Mouse (Mus musculus): ENCODE measurements around the gene Dapk1. TPM values are rescaled to one million over a fixed set of nuclear protein-coding genes. Genes with fewer than 3 reads are reported as not detected.

The Dapk1 gene
- polyA plus RNA-seq, 1 experiment = 0.05 TPM

GRCm38 (mm10) chr13:60654017-60654565 lies 52.3 kb downstream of the Dapk1 start:
- H3K36me3 ChIP-seq (ENCODE audit: control insufficient read depth) = no peaks in the 10 kb centered on the region; the same call in 1 of the 2 replicates

GRCm38 (mm10) chr13:60655246-60655645 lies 53.5 kb downstream of the Dapk1 start:
- H3K9me3 ChIP-seq (ENCODE audit: control insufficient read depth, low read length) = peaks cover 2% of the 10 kb centered on the region; the same call in 1 of the 2 replicates
- TF ChIP-seq GATA1 (IDR thresholded peaks at IDR 0.05; ENCODE audit: low read length) = no peak
- no peak for TF ChIP-seq TAL1 (IDR thresholded peaks at IDR 0.05; ENCODE audit: low read length)
- H3K27me3 ChIP-seq (ENCODE audit: control insufficient read depth) = no peaks in the 10 kb centered on the region

More at GRCm38 (mm10) chr13:60654017-60654565, 52.3 kb downstream of the Dapk1 start:
- Histone ChIP-seq H3K9me3 (ENCODE audit: control insufficient read depth, low read length) (peaks cover 2% of the 10 kb centered on the region; the same call in 1 of the 2 replicates), H3K4me1 (ENCODE audit: control insufficient read depth) (peaks cover 10% of the 10 kb centered on the region), H3K4me3 (replicated peaks) (no peak overlapping the region), H3K27me3 (ENCODE audit: control insufficient read depth) (no peaks in the 10 kb centered on the region)
- TF ChIP-seq TAL1 (IDR thresholded peaks at IDR 0.05; ENCODE audit: low read length) = no peak
- no peak for TF ChIP-seq GATA1 (IDR thresholded peaks at IDR 0.05; ENCODE audit: low read length)

GRCm38 (mm10) chr13:60659600-60659999 lies 57.9 kb downstream of the Dapk1 start:
- Histone ChIP-seq H3K27me3 (ENCODE audit: control insufficient read depth) (no peaks in the 10 kb centered on the region), H3K4me3 (replicated peaks) (no peak overlapping the region), H3K36me3 (ENCODE audit: control insufficient read depth) (no peaks in the 10 kb centered on the region; the same call in 1 of the 2 replicates), H3K4me1 (ENCODE audit: control insufficient read depth) (peaks cover 9% of the 10 kb centered on the region), H3K9me3 (ENCODE audit: control insufficient read depth, low read length) (no peaks in the 10 kb centered on the region)
- TF ChIP-seq TAL1 (IDR thresholded peaks at IDR 0.05; ENCODE audit: low read length) (no peak), GATA1 (IDR thresholded peaks at IDR 0.05; ENCODE audit: low read length) (no peak)

More at GRCm38 (mm10) chr13:60655246-60655645, 53.5 kb downstream of the Dapk1 start:
- H3K36me3 ChIP-seq (ENCODE audit: control insufficient read depth) = no peaks in the 10 kb centered on the region; the same call in 1 of the 2 replicates
- no peak overlapping the region for H3K4me3 ChIP-seq (replicated peaks)
- H3K4me1 ChIP-seq (ENCODE audit: control insufficient read depth) = peaks cover 10% of the 10 kb centered on the region

GRCm38 (mm10) chr13:60660056-60660455 lies 58.3 kb downstream of the Dapk1 start:
- TF ChIP-seq TAL1 (IDR thresholded peaks at IDR 0.05; ENCODE audit: low read length) (no peak), GATA1 (IDR thresholded peaks at IDR 0.05; ENCODE audit: low read length) (no peak)
- Histone ChIP-seq H3K9me3 (ENCODE audit: control insufficient read depth, low read length) (no peaks in the 10 kb centered on the region), H3K4me1 (ENCODE audit: control insufficient read depth) (peaks cover 6% of the 10 kb centered on the region), H3K36me3 (ENCODE audit: control insufficient read depth) (no peaks in the 10 kb centered on the region; the same call in 1 of the 2 replicates), H3K4me3 (replicated peaks) (no peak overlapping the region), H3K27me3 (ENCODE audit: control insufficient read depth) (no peaks in the 10 kb centered on the region)

- H3K4me1 ChIP-seq (ENCODE audit: control insufficient read depth) = no peaks in the 10 kb centered on the region; the same call in 1 of the 2 replicates
- H3K36me3 ChIP-seq (ENCODE audit: control insufficient read depth) = no peaks in the 10 kb centered on the region; the same call in 1 of the 2 replicates
- no peaks in the 10 kb centered on the region for H3K9me3 ChIP-seq (ENCODE audit: control insufficient read depth, low read length)
- no peaks in the 10 kb centered on the region for H3K27me3 ChIP-seq (ENCODE audit: control insufficient read depth)
- H3K4me3 ChIP-seq (replicated peaks) = no peak overlapping the region
- TF ChIP-seq GATA1 (IDR thresholded peaks at IDR 0.05; ENCODE audit: low read length) = no peak
- TF ChIP-seq TAL1 (IDR thresholded peaks at IDR 0.05; ENCODE audit: low read length) = no peak
Measured at GRCm38 (mm10) chr13:60660711-60661261, 59.0 kb downstream of the Dapk1 start.

GRCm38 (mm10) chr13:60662493-60663177 lies 60.9 kb downstream of the Dapk1 start:
- Histone ChIP-seq H3K9me3 (ENCODE audit: control insufficient read depth, low read length) (no peaks in the 10 kb centered on the region), H3K4me3 (replicated peaks) (no peak overlapping the region), H3K36me3 (ENCODE audit: control insufficient read depth) (no peaks in the 10 kb centered on the region; the same call in 1 of the 2 replicates), H3K27me3 (ENCODE audit: control insufficient read depth) (no peaks in the 10 kb centered on the region), H3K4me1 (ENCODE audit: control insufficient read depth) (no peaks in the 10 kb centered on the region; the same call in 1 of the 2 replicates)
- TF ChIP-seq GATA1 (IDR thresholded peaks at IDR 0.05; ENCODE audit: low read length) = no peak
- TF ChIP-seq TAL1 (IDR thresholded peaks at IDR 0.05; ENCODE audit: low read length) = no peak

- no peaks in the 10 kb centered on the region for H3K9me3 ChIP-seq (ENCODE audit: control insufficient read depth, low read length)
- TF ChIP-seq TAL1 (IDR thresholded peaks at IDR 0.05; ENCODE audit: low read length) (no peak), GATA1 (IDR thresholded peaks at IDR 0.05; ENCODE audit: low read length) (no peak)
- H3K4me3 ChIP-seq (replicated peaks) = no peak overlapping the region
- H3K36me3 ChIP-seq (ENCODE audit: control insufficient read depth) = no peaks in the 10 kb centered on the region; the same call in 1 of the 2 replicates
- no peaks in the 10 kb centered on the region for H3K27me3 ChIP-seq (ENCODE audit: control insufficient read depth)
- no peaks in the 10 kb centered on the region; the same call in 1 of the 2 replicates for H3K4me1 ChIP-seq (ENCODE audit: control insufficient read depth)
Measured at GRCm38 (mm10) chr13:60664058-60664457, 62.3 kb downstream of the Dapk1 start.

- H3K27me3 ChIP-seq (ENCODE audit: control insufficient read depth) = no peaks in the 10 kb centered on the region
- TF ChIP-seq TAL1 (IDR thresholded peaks at IDR 0.05; ENCODE audit: low read length) = no peak
- TF ChIP-seq GATA1 (IDR thresholded peaks at IDR 0.05; ENCODE audit: low read length) = no peak
- no peak overlapping the region for H3K4me3 ChIP-seq (replicated peaks)
- no peaks in the 10 kb centered on the region for H3K9me3 ChIP-seq (ENCODE audit: control insufficient read depth, low read length)
- H3K36me3 ChIP-seq (ENCODE audit: control insufficient read depth) = no peaks in the 10 kb centered on the region
- no peaks in the 10 kb centered on the region; the same call in 1 of the 2 replicates for H3K4me1 ChIP-seq (ENCODE audit: control insufficient read depth)
Measured at GRCm38 (mm10) chr13:60664816-60665215, 63.1 kb downstream of the Dapk1 start.

- no peaks in the 10 kb centered on the region for H3K36me3 ChIP-seq (ENCODE audit: control insufficient read depth)
- no peak overlapping the region for H3K4me3 ChIP-seq (replicated peaks)
- no peaks in the 10 kb centered on the region for H3K9me3 ChIP-seq (ENCODE audit: control insufficient read depth, low read length)
- no peak for TF ChIP-seq TAL1 (IDR thresholded peaks at IDR 0.05; ENCODE audit: low read length)
- TF ChIP-seq GATA1 (IDR thresholded peaks at IDR 0.05; ENCODE audit: low read length) = no peak
- H3K4me1 ChIP-seq (ENCODE audit: control insufficient read depth) = peaks cover 4% of the 10 kb centered on the region
- no peaks in the 10 kb centered on the region for H3K27me3 ChIP-seq (ENCODE audit: control insufficient read depth)
Measured at GRCm38 (mm10) chr13:60665402-60665801, 63.7 kb downstream of the Dapk1 start.

All from erythroblast, embryonic 14.5 days (primary cell).